Mouse (Mus musculus): Measurements from ENCODE around the gene Syt16.

DNA sequence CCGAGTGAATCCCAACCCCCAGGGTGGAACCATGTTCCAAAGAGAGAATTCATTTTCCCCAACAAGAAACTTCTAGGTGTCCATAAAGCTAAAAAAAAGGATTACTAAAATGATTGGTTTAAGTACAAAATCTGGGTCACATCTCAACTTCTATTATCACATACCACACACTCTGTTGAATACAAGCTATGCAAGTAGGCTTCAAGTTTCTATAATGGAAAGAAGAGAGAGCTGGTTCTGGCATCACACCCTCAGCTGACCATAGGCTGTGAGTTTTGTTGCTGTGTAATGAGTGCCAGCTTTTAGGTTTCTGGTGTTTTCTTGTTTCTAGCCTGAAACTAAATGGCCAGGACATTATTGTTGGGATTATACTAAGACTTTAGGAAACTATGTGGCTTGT, 65.1 kb downstream of the Syt16 start:
- TF ChIP-seq CEBPB (IDR thresholded peaks at IDR 0.05; ENCODE audit: insufficient read depth, poor library complexity, severe bottlenecking) (no peak), POLR2A (IDR thresholded peaks at IDR 0.05; ENCODE audit: insufficient read length, low read depth) (no peak), MAX (IDR thresholded peaks at IDR 0.05; ENCODE audit: low read depth) (no peak), TCF12 (IDR thresholded peaks at IDR 0.05; ENCODE audit: insufficient read depth, poor library complexity, severe bottlenecking) (no peak), USF1 (IDR thresholded peaks at IDR 0.05; ENCODE audit: low read depth) (no peak), TCF3 (IDR thresholded peaks at IDR 0.05; ENCODE audit: insufficient read length, low read depth) (no peak), MYOG (IDR thresholded peaks at IDR 0.05; ENCODE audit: control insufficient read depth in 1 of 3, insufficient read depth in 1 of 3, insufficient read length in 2 of 3, low read depth in 2 of 3) (no peak), POLR2AphosphoS2 (IDR thresholded peaks at IDR 0.05; ENCODE audit: insufficient read length, low read depth) (no peak)
